Mouse (Mus musculus): ENCODE results near the gene Aida. TPM values are rescaled to one million over a fixed set of nuclear protein-coding genes. Genes with fewer than 3 reads are reported as not detected.

Gene Aida
- 50.2 and 56.3 TPM in 2 replicates for polyA plus RNA-seq (2015; fragmentation: Nextera tagmentation; extraction: Ambion mirVana)

- under 1% methylated on average over 26 of the region's 26 CpGs for WGBS
- Histone ChIP-seq H3K9ac (replicated peaks) (peak within 1 kb of the TSS; percentile 55), H3K4me2 (peak within 1 kb of the TSS; percentile 58), H3K9me3 (replicated peaks) (no peaks in the 10 kb centered on the region), H3K36me3 (peaks cover 14% of the 10 kb centered on the region; the same call in 1 of the 2 replicates), H3K27ac (replicated peaks) (peak within 1 kb of the TSS; percentile 84), H3K4me1 (peaks cover 4% of the 10 kb centered on the region; the same call in 1 of the 2 replicates), H3K4me3 (replicated peaks) (peak within 1 kb of the TSS; percentile 49), H3K27me3 (replicated peaks) (no peaks in the 10 kb centered on the region)
- peak; percentile 51 for ATAC-seq (ENCODE audit: low FRiP score)
These were observed at the start of gene Aida for GRCm38 (mm10) chr1:183296465-183296864. Gene Aida (plus strand): TSS chr1:183296590.

- no peaks in the 10 kb centered on the region for H3K9me3 ChIP-seq (replicated peaks)
- H3K4me3 ChIP-seq (replicated peaks), result no peak overlapping the region
- H3K27me3 ChIP-seq (replicated peaks), result no peaks in the 10 kb centered on the region
- no peak overlapping the region for H3K4me2 ChIP-seq
- no peak for ATAC-seq (ENCODE audit: low FRiP score)
- H3K4me1 ChIP-seq, result peaks cover 8% of the 10 kb centered on the region
- H3K9ac ChIP-seq (replicated peaks), result no peak overlapping the region
- H3K36me3 ChIP-seq, result no peaks in the 10 kb centered on the region
- no peak overlapping the region for H3K27ac ChIP-seq (replicated peaks)
- WGBS, result 44% methylated on average over 1 of the region's 1 CpGs
These were observed 48.2 kb upstream of the Aida start for GRCm38 (mm10) chr1:183248144-183248543.

DNA sequence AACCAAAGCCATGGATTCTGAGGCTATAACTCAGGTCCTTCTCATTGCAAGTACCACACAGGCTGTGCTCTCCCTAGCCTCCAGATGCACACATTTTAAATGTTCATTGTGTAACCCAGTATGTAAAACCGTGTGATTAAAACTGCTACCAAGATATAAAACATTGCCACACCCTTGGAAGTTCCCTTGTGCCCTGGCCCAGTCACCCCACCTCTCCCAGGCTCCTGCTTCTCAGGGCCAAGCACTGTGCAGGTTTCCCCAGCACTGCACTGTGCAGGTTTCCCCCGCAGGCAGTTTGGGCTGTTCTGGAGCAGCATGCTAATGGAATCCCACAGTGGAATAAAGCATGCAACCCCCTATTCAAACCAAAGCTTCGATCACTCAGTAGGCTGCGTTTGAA, 45.8 kb upstream of the Aida start:
- peaks cover 8% of the 10 kb centered on the region for H3K4me1 ChIP-seq
- no peaks in the 10 kb centered on the region for H3K9me3 ChIP-seq (replicated peaks)
- no peak overlapping the region for H3K4me2 ChIP-seq
- no peaks in the 10 kb centered on the region for H3K27me3 ChIP-seq (replicated peaks)
- H3K27ac ChIP-seq (replicated peaks), result no peak overlapping the region
- WGBS, result 70% methylated on average over 4 of the region's 4 CpGs
- no peak for ATAC-seq (ENCODE audit: low FRiP score)
- no peaks in the 10 kb centered on the region for H3K36me3 ChIP-seq
- no peak overlapping the region for H3K4me3 ChIP-seq (replicated peaks)
- H3K9ac ChIP-seq (replicated peaks), result no peak overlapping the region

GRCm38 (mm10) chr1:183251818-183252217, 44.6 kb upstream of the Aida start:
- Histone ChIP-seq H3K4me1 (peaks cover 8% of the 10 kb centered on the region), H3K36me3 (no peaks in the 10 kb centered on the region), H3K4me3 (replicated peaks) (no peak overlapping the region), H3K27ac (replicated peaks) (no peak overlapping the region), H3K4me2 (no peak overlapping the region), H3K9me3 (replicated peaks) (no peaks in the 10 kb centered on the region), H3K9ac (replicated peaks) (no peak overlapping the region), H3K27me3 (replicated peaks) (no peaks in the 10 kb centered on the region)
- ATAC-seq (ENCODE audit: low FRiP score), result no peak
- WGBS, result 78% methylated on average over 2 of the region's 2 CpGs

- Histone ChIP-seq H3K4me2 (no peak overlapping the region), H3K27ac (replicated peaks) (no peak overlapping the region), H3K4me1 (peaks cover 8% of the 10 kb centered on the region), H3K9me3 (replicated peaks) (no peaks in the 10 kb centered on the region), H3K4me3 (replicated peaks) (no peak overlapping the region), H3K36me3 (no peaks in the 10 kb centered on the region), H3K27me3 (replicated peaks) (no peaks in the 10 kb centered on the region), H3K9ac (replicated peaks) (no peak overlapping the region)
- no peak for ATAC-seq (ENCODE audit: low FRiP score)
- 25% methylated on average over 10 of the region's 10 CpGs for WGBS
These were observed 43.8 kb upstream of the Aida start for GRCm38 (mm10) chr1:183252574-183252973.

DNA sequence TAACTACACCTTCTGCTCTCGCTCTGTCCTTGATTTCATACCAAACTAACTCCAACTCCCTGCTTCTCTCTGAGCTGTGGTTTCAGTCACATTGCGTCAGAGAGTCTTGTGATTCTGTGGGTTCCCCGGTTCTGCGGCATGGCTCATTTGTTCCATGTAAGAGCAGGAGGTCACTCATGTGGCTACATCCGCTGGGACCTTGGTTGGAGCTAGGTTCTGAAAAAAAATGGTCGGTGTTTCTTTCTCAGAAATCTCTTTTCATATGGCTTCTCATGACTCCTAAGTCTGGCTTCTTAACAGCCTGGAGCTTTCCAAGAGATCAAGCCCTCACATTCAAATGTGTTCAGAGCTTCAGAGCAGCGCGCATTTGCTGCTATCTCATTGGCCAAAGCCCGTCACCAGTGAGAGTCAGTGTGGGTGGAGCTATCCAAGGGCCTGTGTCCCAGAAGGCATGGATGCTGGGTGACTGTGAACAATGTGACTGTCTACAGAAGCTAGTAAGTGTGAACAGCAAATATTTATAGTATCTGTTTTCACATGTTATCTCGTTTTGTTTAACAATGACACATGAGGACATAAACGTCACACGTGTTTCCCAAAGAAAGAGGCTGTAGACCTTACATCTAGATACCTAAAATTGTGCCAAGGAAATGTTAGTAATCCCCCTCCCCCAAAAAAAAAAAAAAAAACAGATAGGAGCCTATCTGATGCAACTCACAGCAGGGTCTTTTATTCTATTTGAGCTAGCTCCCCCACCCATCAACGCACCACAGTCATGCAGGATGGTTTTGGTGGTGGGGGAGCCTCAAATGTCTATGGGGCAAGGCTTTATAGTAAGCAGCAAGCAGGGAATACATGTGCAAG, 32.0 kb upstream of the Aida start:
- Histone ChIP-seq H3K4me3 (replicated peaks) (no peak overlapping the region), H3K27ac (replicated peaks) (no peak overlapping the region), H3K9ac (replicated peaks) (no peak overlapping the region), H3K36me3 (no peaks in the 10 kb centered on the region), H3K9me3 (replicated peaks) (no peaks in the 10 kb centered on the region), H3K27me3 (replicated peaks) (no peaks in the 10 kb centered on the region), H3K4me1 (no peaks in the 10 kb centered on the region), H3K4me2 (no peak overlapping the region)
- WGBS, result 81% methylated on average over 13 of the region's 13 CpGs
- no peak for ATAC-seq (ENCODE audit: low FRiP score)

DNA sequence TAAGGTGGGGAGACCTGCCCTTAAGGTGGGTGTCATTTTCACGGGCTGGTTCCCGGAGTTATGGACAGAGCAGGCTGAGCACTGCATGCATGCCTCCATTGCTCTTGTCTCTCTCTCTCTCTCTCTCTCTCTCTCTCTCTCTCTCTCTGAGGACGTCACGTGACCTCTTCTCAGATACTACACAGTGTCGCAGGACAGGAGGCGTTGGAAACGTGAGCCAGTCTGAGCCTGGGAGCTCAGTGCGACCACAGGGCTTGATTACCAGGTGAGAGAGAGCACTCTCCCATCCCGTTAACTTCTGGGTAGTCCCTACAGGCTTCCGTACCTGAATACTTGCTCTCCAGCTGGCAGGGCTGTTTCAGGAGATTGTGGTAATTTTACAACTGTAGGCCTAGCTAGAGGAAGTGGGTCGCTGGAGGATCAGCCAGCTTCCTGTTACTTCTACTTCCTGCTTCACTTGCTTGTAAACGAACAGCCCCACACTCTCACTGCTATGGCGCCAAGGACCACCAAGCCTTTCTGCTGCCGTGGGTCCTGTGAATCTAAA, 30.4 kb upstream of the Aida start:
- Histone ChIP-seq H3K9ac (replicated peaks) (no peak overlapping the region), H3K36me3 (no peaks in the 10 kb centered on the region), H3K4me3 (replicated peaks) (no peak overlapping the region), H3K4me1 (no peaks in the 10 kb centered on the region), H3K9me3 (replicated peaks) (no peaks in the 10 kb centered on the region), H3K27me3 (replicated peaks) (no peaks in the 10 kb centered on the region), H3K27ac (replicated peaks) (no peak overlapping the region), H3K4me2 (no peak overlapping the region)
- no peak for ATAC-seq (ENCODE audit: low FRiP score)
- 82% methylated on average over 14 of the region's 14 CpGs for WGBS

GRCm38 (mm10) chr1:183267666-183268065, 28.7 kb upstream of the Aida start:
- Histone ChIP-seq H3K9me3 (replicated peaks) (no peaks in the 10 kb centered on the region), H3K27ac (replicated peaks) (no peak overlapping the region), H3K27me3 (replicated peaks) (no peaks in the 10 kb centered on the region), H3K4me3 (replicated peaks) (no peak overlapping the region), H3K4me1 (no peaks in the 10 kb centered on the region), H3K4me2 (no peak overlapping the region), H3K9ac (replicated peaks) (no peak overlapping the region), H3K36me3 (no peaks in the 10 kb centered on the region)
- no peak for ATAC-seq (ENCODE audit: low FRiP score)
- 77% methylated on average over 6 of the region's 6 CpGs for WGBS

DNA sequence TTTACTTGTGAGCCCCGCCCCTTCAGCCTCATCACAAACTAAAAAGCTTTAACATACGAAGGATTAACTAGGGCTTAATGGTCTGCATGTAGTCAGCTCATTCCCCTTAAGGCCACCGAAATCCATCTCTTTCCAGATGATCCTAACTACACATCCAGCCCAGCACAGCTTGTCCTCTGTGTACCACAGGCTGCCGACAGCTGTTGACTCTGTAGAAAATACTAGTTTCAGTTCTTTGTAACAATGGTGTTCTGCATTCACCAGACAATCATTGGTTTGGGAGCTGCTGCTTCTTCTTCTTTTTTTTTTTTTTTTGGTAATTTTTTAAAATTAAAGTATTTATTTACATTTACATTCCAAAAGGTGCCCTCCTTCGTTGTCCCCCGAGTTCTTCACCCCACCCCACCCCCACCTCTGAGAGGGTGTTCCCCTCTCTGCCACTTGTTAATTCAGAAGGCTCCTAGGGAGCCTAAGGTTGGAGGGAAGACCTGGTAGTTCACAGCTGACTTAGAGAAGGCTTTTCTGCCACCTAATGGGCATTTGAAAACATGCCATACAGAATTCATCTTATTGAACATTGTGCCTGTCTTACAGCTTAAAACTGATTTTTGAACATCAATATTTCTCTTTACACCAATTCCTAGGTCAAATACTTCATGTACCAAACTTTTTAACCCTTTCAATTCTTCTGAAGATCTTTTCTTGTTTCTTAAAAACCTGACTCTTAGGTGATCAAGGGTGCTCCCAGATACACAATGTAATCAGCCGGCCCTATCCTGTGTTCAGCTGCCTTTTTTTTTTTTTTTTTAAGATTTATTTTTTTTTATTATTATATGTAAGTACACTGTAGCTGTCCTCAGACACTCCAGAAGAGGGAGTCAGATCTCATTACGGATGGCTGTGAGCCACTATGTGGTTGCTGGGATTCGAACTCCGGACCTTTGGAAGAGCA, 23.2 kb upstream of the Aida start:
- Histone ChIP-seq H3K4me2 (no peak overlapping the region), H3K9ac (replicated peaks) (no peak overlapping the region), H3K36me3 (peaks cover 10% of the 10 kb centered on the region), H3K27me3 (replicated peaks) (no peaks in the 10 kb centered on the region), H3K27ac (replicated peaks) (no peak overlapping the region), H3K4me3 (replicated peaks) (no peak overlapping the region), H3K9me3 (replicated peaks) (no peaks in the 10 kb centered on the region), H3K4me1 (no peaks in the 10 kb centered on the region)
- WGBS, result 64% methylated on average over 10 of the region's 10 CpGs
- ATAC-seq (ENCODE audit: low FRiP score), result no peak

DNA sequence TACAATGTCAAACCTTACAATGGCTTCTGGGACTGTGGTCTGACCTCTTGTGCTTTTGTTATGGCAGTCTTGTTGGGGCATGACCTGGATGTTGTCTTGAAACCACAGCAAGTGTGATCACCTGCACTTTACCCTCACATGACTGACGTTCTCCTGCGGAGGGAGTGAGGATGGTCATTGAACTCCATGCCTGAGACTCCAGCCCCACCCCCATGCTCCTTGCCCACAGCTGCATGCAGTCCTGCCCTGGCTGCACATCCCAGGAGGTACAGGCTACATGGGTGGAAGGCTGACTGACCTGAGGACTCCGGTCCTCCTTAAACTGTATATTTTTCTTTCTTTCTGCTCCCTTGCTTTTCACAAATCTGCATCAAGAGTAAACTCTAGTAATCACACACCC, 22.0 kb upstream of the Aida start:
- no peak overlapping the region for H3K4me2 ChIP-seq
- H3K27me3 ChIP-seq (replicated peaks), result no peaks in the 10 kb centered on the region
- peaks cover 20% of the 10 kb centered on the region for H3K36me3 ChIP-seq
- no peak overlapping the region for H3K27ac ChIP-seq (replicated peaks)
- 71% methylated on average over 3 of the region's 3 CpGs for WGBS
- H3K4me1 ChIP-seq, result no peaks in the 10 kb centered on the region
- no peak for ATAC-seq (ENCODE audit: low FRiP score)
- no peak overlapping the region for H3K4me3 ChIP-seq (replicated peaks)
- no peaks in the 10 kb centered on the region for H3K9me3 ChIP-seq (replicated peaks)
- H3K9ac ChIP-seq (replicated peaks), result no peak overlapping the region

DNA sequence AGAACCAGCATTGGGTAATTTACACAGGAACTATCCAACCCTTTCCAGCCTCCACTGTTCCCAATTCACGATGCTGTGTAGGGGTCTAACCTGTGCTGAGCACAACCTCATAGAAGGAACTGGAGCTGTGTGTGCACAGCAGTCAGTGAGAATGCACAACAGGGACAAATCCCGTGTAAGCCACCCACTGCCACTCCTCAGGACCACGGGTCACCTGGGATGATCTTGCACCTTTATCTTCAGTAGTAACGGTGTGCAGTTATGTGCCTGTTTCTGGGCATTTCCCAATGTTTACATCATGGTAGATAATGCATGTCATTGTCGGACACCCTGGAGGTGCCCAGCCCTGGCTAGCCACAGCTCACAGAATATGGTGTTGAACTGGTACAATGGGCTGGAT, 20.6 kb upstream of the Aida start:
- no peak overlapping the region for H3K27ac ChIP-seq (replicated peaks)
- ATAC-seq (ENCODE audit: low FRiP score), result no peak
- no peak overlapping the region for H3K4me2 ChIP-seq

More for the DNA sequence above, 20.6 kb upstream of the Aida start:
- Histone ChIP-seq H3K27me3 (replicated peaks) (no peaks in the 10 kb centered on the region), H3K36me3 (peaks cover 32% of the 10 kb centered on the region), H3K4me1 (no peaks in the 10 kb centered on the region), H3K4me3 (replicated peaks) (no peak overlapping the region), H3K9ac (replicated peaks) (no peak overlapping the region), H3K9me3 (replicated peaks) (no peaks in the 10 kb centered on the region)
- WGBS, result 81% methylated on average over 5 of the region's 5 CpGs
